Mouse (Mus musculus) layer of hippocampus, adult 8-10 months (tissue): Measurements from ENCODE around the gene Zmym1. TPM values are rescaled to one million over a fixed set of nuclear protein-coding genes. Genes with fewer than 3 reads are reported as not detected.
A peak's percentile ranks its signal among the peaks of the same experiment; 100 is the strongest.
"Not testable (repeated sequence)": the region's sequence is repeated elsewhere in the genome, so short reads cannot be mapped to it uniquely, and the experiment has no call there.

Source experiments
- DNase-seq, 2 experiments: peaks; one replicate each; pipeline ENCODE4 v3.0.0; 2022; ENCODE audit warnings: low spot score in 2 of 2
- total RNA-seq, 4 experiments: library from RNA; stranded (reverse); gene quantifications; 2 replicates each; pipeline ENCODE4 v1.2.4; 2022

Gene Zmym1
- 10 to 100 TPM; 10.6 to 20.5 (median 14.6) TPM for total RNA-seq

- DNase-seq, result peak; percentile 74 to 84
Measured at GRCm38 (mm10) chr4:127060585-127061290, at the start of gene Zmym1. Gene Zmym1, minus strand, starts transcription at chr4:127061152.

- DNase-seq, result no peak
Measured at GRCm38 (mm10) chr4:127110570-127110969, 49.6 kb upstream of the Zmym1 start.

GRCm38 (mm10) chr4:127107566-127107965 is 46.6 kb upstream of the Zmym1 start:
- no peak for DNase-seq

GRCm38 (mm10) chr4:127099552-127099951 is 38.6 kb upstream of the Zmym1 start:
- DNase-seq, result not testable (repeated sequence)

GRCm38 (mm10) chr4:127095090-127095489 is 34.1 kb upstream of the Zmym1 start:
- no peak for DNase-seq

- DNase-seq, result no peak
Measured at GRCm38 (mm10) chr4:127091188-127091587, 30.2 kb upstream of the Zmym1 start.

GRCm38 (mm10) chr4:127085761-127086160 is 24.8 kb upstream of the Zmym1 start:
- no peak for DNase-seq

GRCm38 (mm10) chr4:127083131-127083530 is 22.2 kb upstream of the Zmym1 start:
- no peak for DNase-seq

GRCm38 (mm10) chr4:127080806-127081205 is 19.9 kb upstream of the Zmym1 start:
- no peak for DNase-seq

GRCm38 (mm10) chr4:127076875-127077548 is 16.1 kb upstream of the Zmym1 start, which contains the start of gene Zmym6:
Gene Zmym6, plus strand, starts transcription at chr4:127077383.
- peak; percentile 94 to 96 for DNase-seq

- no peak for DNase-seq
Measured at GRCm38 (mm10) chr4:127074915-127075314, 14.0 kb upstream of the Zmym1 start.

- DNase-seq, result no peak
Measured at GRCm38 (mm10) chr4:127064051-127064450, 3.1 kb upstream of the Zmym1 start.

- no peak for DNase-seq
Measured at GRCm38 (mm10) chr4:127054522-127055198, 6.3 kb downstream of the Zmym1 start.

GRCm38 (mm10) chr4:127053071-127053470 is 7.9 kb downstream of the Zmym1 start:
- DNase-seq, result no peak

- no peak for DNase-seq
Measured at GRCm38 (mm10) chr4:127051121-127051520, 9.8 kb downstream of the Zmym1 start.

GRCm38 (mm10) chr4:127043540-127043939 is 17.4 kb downstream of the Zmym1 start:
- no peak for DNase-seq

- no peak for DNase-seq
Measured at GRCm38 (mm10) chr4:127039871-127040483, 21.0 kb downstream of the Zmym1 start.

- no peak for DNase-seq
Measured at GRCm38 (mm10) chr4:127038828-127039349, 22.1 kb downstream of the Zmym1 start.

- no peak for DNase-seq
Measured at GRCm38 (mm10) chr4:127037908-127038827, 22.8 kb downstream of the Zmym1 start.

GRCm38 (mm10) chr4:127037158-127037557 is 23.8 kb downstream of the Zmym1 start:
- DNase-seq, result no peak
